Mouse (Mus musculus): ENCODE data around the gene Bsx.

GRCm38 (mm10) chr9:40825601-40826000 is 48.3 kb upstream of the Bsx start:
- TF ChIP-seq GATA1 (IDR thresholded peaks at IDR 0.05; ENCODE audit: borderline replicate concordance, low read length) (no peak), FLI1 (IDR thresholded peaks at IDR 0.05; ENCODE audit: low read length) (no peak)
